Mouse (Mus musculus) induced T-regulatory cell, adult 2 months (primary cell): Measurements from ENCODE around the gene Lyrm4.
"Not testable (repeated sequence)": the region's sequence is repeated elsewhere in the genome, so short reads cannot be mapped to it uniquely, and the experiment has no call there.

Source experiments
- DNase-seq: peaks from one replicate; pipeline ENCODE4 v3.0.0-alpha.2; 2012; ENCODE audit warnings: low read depth

Lyrm4 gene

GRCm38 (mm10) chr13:35995696-35996426 lies 121.5 kb downstream of the Lyrm4 start:
- DNase-seq, result no peak

DNA sequence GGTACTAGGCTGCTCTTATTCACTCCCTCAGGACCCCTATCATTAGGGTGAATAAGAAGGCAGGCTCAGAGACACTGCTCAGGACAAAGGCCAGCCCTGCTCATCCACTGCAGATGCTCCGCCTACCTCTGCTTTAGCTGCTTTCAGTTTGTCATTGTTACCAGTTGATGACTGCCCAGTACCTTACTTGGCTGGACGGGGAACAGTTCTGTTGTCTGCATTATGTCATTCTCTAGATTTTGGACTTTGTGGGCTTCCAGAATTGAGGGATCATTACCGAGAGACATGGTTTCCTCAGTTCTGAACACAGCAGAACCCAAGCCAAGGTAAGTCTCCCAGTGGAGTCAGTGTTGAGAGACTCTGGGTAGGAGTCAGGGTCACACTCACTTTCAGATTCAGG lies 122.1 kb downstream of the Lyrm4 start:
- DNase-seq, result no peak

- DNase-seq, result no peak
Measured at GRCm38 (mm10) chr13:35994067-35994466, 123.3 kb downstream of the Lyrm4 start.

- not testable (repeated sequence) for DNase-seq
Measured at GRCm38 (mm10) chr13:35991185-35991584, 126.1 kb downstream of the Lyrm4 start.

DNA sequence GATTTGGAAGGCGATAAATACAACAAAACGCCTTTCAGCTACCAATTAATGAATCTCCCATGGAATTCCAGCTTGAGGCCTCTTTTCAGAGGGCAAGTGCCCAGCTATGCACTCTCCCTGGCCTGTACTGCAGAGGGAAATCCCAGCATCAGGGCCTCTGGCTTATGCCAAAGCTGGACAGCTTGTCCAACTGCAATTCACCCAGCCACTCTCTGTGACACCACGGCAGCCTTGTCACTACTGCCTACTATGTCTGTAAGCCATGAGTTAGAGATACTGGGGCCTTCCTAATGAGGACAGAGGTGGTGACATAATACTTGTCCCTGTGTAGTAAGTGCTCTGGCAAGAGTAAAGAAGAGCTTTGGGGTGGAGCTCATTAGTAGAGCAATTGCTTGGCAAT lies 128.0 kb downstream of the Lyrm4 start:
- DNase-seq, result no peak

- no peak for DNase-seq
Measured at GRCm38 (mm10) chr13:35982985-35983384, 134.3 kb downstream of the Lyrm4 start.

- DNase-seq, result no peak
Measured at GRCm38 (mm10) chr13:35980471-35980870, 136.9 kb downstream of the Lyrm4 start.

DNA sequence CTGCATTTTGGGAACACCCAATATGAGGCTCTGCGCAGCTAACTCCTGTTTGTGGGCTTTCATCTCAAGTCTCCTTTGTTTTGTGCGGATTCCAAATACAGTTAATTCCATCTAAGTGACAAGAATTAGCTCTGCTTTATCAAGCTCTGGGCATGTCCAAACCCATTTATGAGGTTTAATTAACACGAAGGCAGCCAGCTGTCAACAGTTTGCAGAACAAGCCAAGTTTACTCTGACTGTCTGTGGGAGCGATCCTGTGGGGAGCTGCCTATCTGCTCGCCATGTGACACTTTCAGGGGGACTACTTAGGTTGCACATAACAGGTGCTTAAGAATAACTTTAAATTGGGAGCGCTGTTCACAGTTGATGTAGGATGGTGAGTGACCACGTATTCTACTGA lies 140.4 kb downstream of the Lyrm4 start:
- no peak for DNase-seq

- DNase-seq, result no peak
Measured at GRCm38 (mm10) chr13:35969829-35970228, 147.5 kb downstream of the Lyrm4 start.

DNA sequence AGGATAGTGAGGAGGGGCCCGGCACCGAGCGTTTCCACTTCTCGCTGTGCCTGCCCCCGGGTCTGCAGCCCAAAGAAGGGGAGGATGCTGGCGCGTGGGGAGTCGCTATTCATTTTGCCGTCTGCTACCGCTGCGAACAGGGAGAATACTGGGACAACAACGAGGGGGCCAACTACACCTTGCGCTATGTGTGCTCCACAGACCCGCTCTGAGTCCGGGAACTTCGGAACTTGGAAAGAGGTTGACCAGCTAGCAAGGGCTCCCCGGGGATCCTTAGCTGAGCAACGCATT lies 147.9 kb downstream of the Lyrm4 start:
- DNase-seq, result no peak

DNA sequence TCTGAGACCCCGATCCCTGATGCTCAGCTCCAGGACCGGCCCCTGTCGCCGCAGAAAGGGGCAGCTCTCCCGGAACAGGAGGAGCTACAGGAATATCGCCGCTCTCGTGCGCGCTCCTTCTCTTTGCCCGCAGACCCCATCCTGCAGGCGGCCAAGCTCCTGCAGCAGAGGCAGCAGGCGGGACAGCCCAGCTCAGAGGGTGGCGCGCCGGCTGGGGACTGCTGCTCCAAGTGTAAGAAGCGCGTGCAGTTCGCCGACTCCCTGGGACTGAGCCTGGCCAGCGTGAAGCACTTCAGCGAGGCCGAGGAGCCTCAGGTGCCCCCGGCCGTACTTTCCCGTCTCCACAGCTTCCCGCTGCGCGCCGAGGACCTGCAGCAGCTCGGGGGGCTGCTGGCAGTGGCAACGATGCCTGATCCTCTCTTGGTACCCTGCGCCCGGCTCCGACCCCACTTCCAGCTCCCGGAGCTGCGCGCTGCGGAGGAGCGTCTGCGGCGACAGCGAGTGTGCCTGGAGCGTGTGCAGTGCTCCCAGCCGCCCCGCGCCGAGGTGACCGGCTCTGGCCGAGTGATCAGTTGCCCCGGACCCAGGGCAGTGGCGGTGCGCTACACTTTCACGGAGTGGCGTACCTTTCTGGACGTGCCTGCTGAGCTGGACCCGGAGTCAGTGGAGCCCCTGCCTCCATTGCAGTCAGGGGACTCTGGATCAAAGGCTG lies 148.5 kb downstream of the Lyrm4 start:
- DNase-seq, result no peak

- DNase-seq, result no peak
Measured at GRCm38 (mm10) chr13:35968131-35968718, 149.1 kb downstream of the Lyrm4 start.

DNA sequence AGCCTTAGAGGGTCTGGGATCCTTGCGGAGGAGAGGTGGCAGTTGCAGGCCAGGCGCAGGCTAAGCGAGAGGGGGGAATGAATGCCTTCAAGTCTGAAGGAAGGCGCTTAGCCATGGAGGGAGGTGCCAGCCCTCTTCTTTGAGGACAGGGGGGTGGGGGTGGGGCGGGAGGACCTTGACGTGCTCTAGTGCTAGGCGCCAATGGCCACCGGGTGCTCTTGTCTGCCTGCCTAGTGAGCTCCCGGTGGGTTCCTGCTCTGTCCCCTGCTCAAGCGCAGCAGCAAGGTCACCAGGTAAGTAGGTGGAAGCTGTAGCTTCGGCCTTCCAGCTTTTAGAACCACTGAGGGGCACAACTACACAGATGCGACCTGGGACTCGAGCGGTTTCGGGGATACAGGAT lies 149.6 kb downstream of the Lyrm4 start:
- DNase-seq, result no peak

DNA sequence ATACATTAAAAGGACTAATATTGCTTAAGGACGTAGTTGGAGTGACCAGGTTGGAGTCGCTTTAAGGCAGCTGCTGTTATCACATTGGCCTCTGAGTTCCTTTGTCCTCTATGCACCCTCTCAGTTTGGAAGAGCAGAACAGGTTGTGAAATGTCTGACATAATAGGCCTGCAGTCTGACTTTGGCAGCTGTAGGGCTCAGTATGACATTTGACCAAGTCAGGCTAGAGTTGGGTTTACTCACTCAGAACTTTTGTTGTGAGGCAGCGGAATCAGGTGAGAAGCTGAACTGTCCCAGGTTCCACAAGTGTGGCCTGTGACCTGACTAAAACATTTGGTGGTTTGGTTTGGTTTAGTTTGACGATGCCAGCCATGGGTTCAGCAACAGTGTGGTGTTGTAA lies 153.7 kb downstream of the Lyrm4 start:
- DNase-seq, result no peak

DNA sequence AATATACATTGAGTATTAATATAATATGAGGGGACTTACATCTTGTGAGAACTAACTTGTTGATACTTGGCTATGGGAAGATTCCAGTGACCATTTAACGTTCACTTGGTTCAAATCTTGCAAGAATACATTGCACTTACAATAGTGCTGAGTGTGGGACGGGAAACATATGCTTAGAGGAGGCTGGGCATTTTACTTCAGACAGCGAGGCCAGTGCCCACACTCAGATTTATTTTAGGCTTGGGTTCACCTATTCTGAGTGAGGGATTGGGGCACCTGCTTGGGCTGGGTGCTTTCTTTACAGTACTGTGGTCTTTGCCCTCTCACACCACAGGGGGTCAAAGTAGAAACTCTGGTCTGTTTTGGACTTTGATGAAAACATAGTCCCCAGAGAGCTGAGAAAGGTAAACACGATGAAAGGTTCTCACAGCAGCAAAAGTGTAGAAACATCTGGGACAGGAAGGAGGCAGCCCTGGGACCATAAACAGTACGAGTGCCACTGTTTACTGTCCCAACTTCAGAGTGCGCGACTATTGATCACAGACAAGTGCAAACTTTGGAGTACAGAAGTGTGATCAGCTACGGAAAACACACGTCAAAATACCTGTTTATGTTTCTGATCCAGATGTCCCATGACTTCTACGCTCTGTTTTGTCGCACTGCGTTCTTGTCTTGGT lies 157.8 kb downstream of the Lyrm4 start:
- no peak for DNase-seq

DNA sequence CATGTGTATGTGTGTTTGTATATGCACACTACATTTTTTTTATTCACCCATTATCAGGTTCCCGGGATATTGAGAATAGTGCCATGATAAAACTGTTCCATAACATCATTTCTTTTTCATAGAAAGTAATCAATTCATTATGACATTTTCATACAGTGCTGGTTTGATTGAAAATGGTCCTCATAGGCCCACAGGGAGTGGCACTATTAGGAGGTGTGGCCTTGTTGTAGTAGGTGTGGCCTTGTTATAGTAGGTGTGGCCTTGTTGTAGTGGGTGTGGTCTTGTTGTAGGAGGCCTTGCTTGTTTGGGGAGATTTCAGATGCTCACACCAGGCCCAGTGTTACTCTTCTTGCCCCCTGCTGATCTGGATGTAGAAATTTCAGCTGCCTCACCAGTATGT lies 158.8 kb downstream of the Lyrm4 start, which contains the start of gene Ppp1r3g:
Gene Ppp1r3g, plus strand, starts transcription at position 301 of the 400 bp plus-strand sequence.
- no peak for DNase-seq

GRCm38 (mm10) chr13:35949814-35950455 lies 167.4 kb downstream of the Lyrm4 start:
- no peak for DNase-seq

DNA sequence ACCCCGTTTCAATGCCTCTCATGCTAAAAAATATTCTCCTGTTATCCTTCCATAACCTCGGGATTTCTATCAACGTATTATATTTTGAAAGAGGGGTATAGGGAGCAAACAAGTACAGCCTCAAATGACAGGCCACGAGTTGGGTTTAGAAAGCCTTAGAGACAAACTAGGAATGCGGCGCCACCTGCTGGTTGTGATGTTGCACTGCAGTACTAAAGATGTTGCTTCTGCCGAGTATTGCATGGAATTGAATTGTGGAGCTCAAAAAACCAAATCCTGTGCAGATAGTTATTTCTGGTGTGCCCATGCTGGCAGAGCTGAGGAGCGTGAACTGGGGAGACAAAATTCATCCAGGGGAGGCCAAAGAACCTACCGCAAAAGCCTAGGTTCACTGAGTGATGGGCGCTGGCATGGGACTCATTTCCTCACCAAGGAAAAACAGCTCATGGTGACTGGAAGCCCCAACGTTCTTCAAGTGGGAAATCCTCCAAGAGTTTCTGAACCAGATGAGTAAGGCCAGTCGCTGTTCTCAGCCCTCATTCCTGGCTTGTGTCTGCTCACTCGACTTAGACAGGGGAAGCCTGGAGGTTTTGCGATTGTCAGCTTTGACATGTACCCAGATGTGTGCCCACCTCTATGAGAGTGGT lies 169.8 kb downstream of the Lyrm4 start:
- DNase-seq, result peak; percentile 78

GRCm38 (mm10) chr13:35946659-35947353 lies 170.5 kb downstream of the Lyrm4 start:
- DNase-seq, result no peak

GRCm38 (mm10) chr13:35940934-35941333 lies 176.4 kb downstream of the Lyrm4 start:
- no peak for DNase-seq
